Mouse (Mus musculus): ENCODE measurements around the gene Iglon5.

- TF ChIP-seq CTCF (IDR thresholded peaks at IDR 0.05; ENCODE audit: insufficient read depth, low read depth, low read length): no peak
- no peak for TF ChIP-seq POLR2A (IDR thresholded peaks at IDR 0.05; ENCODE audit: insufficient read depth, low read depth, low read length)
Measured at GRCm38 (mm10) chr7:43462851-43463250, 27.0 kb downstream of the Iglon5 start, which contains the start of gene Vsig10l.
